Mouse (Mus musculus) hindbrain, embryonic 10.5 days (tissue): ENCODE measurements around the gene Shc1. TPM values are rescaled to one million over a fixed set of nuclear protein-coding genes. Genes with fewer than 3 reads are reported as not detected.

ENCODE experiments used
- polyA plus RNA-seq: library from polyadenylated mRNA; unstranded; fragments of >200 nt; fragmentation: Nextera tagmentation; extraction: Ambion mirVana; gene quantifications from 2 replicates; pipeline ENCODE4 v1.2.1, GENCODE M21; 2016

The Shc1 gene
- polyA plus RNA-seq, 1 experiment from 2014 or later: 58.3 TPM

Other genes with a start within 250 kb of the Shc1 start
- gene Scamp3, start 241.0 kb upstream of the Shc1 start, polyA plus RNA-seq: 98.9 and 116 TPM in 2 replicates
- 30.2 and 38.7 TPM in 2 replicates for gene Fam189b, start 235.3 kb upstream of the Shc1 start, polyA plus RNA-seq
- gene Gba, start 215.5 kb upstream of the Shc1 start, polyA plus RNA-seq: 41.0 and 50.0 TPM in 2 replicates
- 65.5 and 74.7 TPM in 2 replicates for gene Thbs3, start 203.3 kb upstream of the Shc1 start, polyA plus RNA-seq
- gene Mtx1, start 191.4 kb upstream of the Shc1 start, polyA plus RNA-seq: 228 and 232 TPM in 2 replicates
- 1.1 and 1.8 TPM in 2 replicates for gene Muc1, start 189.4 kb upstream of the Shc1 start, polyA plus RNA-seq
- 276 and 282 TPM in 2 replicates for gene Krtcap2, start 172.5 kb upstream of the Shc1 start, polyA plus RNA-seq
- 5.2 and 11.6 TPM in 2 replicates for gene Trim46, start 172.1 kb upstream of the Shc1 start, polyA plus RNA-seq
- 97.0 and 99.4 TPM in 2 replicates for gene Dpm3, start 159.1 kb upstream of the Shc1 start, polyA plus RNA-seq
- 34.4 and 36.8 TPM in 2 replicates for gene Slc50a1, start 147.9 kb upstream of the Shc1 start, polyA plus RNA-seq
- gene Efna1, start 137.3 kb upstream of the Shc1 start, polyA plus RNA-seq: 16.5 and 17.7 TPM in 2 replicates
- gene Efna3, start 95.5 kb upstream of the Shc1 start, polyA plus RNA-seq: 5.9 and 10.7 TPM in 2 replicates
- gene Efna4, start 80.4 kb upstream of the Shc1 start, polyA plus RNA-seq: 22.4 and 23.2 TPM in 2 replicates
- 36.4 and 38.1 TPM in 2 replicates for gene Adam15, start 68.4 kb upstream of the Shc1 start, polyA plus RNA-seq
- 0.34 TPM in 1 of 2 replicates, not detected in the other for gene Dcst2, start 56.5 kb upstream of the Shc1 start, polyA plus RNA-seq
- gene Dcst1, start 53.2 kb upstream of the Shc1 start, polyA plus RNA-seq: 0.09 and 0.33 TPM in 2 replicates
- 0.47 and 0.73 TPM in 2 replicates for gene Zbtb7b, start 23.7 kb upstream of the Shc1 start, polyA plus RNA-seq
- gene Lenep, start 15.7 kb upstream of the Shc1 start, polyA plus RNA-seq: 1.7 TPM in 1 of 2 replicates, not detected in the other
- gene Flad1, start 6.6 kb upstream of the Shc1 start, polyA plus RNA-seq: 28.3 and 31.9 TPM in 2 replicates
- 535 and 648 TPM in 2 replicates for gene Cks1b, start 60 bp upstream of the Shc1 start, polyA plus RNA-seq
- 46.0 and 50.4 TPM in 2 replicates for gene Pygo2, start 11.8 kb downstream of the Shc1 start, polyA plus RNA-seq
- 21.1 and 21.6 TPM in 2 replicates for gene Pbxip1, start 18.3 kb downstream of the Shc1 start, polyA plus RNA-seq
- 71.4 and 87.8 TPM in 2 replicates for gene Pmvk, start 36.1 kb downstream of the Shc1 start, polyA plus RNA-seq
- gene Kcnn3, start 101.7 kb downstream of the Shc1 start, polyA plus RNA-seq: 1.2 TPM in 2 replicates